Mouse (Mus musculus) myocyte (in vitro differentiated cells): ENCODE data around the gene Inhbc. TPM values are rescaled to one million over a fixed set of nuclear protein-coding genes. Genes with fewer than 3 reads are reported as not detected.

ENCODE experiments used
- H3K27me3 ChIP-seq: one replicate; pipeline ENCODE4 v1.6.1; 2011; ENCODE audit not compliant: control insufficient read depth, insufficient read depth, insufficient read length
- H3K36me3 ChIP-seq: one replicate; pipeline ENCODE4 v1.6.1; 2011; ENCODE audit not compliant: control insufficient read depth, insufficient read depth
- H3K4me2 ChIP-seq: one replicate; pipeline ENCODE4 v1.6.1; 2011; ENCODE audit warnings: low read depth, control low read depth
- H3K4me3 ChIP-seq: one replicate; pipeline ENCODE4 v1.5.1; 2011; ENCODE audit warnings: mild to moderate bottlenecking, control low read depth, moderate library complexity
- H3K79me2 ChIP-seq: one replicate; pipeline ENCODE4 v1.6.1; 2011; ENCODE audit not compliant: control insufficient read depth, insufficient read depth
- H3ac ChIP-seq: one replicate; pipeline ENCODE4 v1.6.1; 2011; ENCODE audit not compliant: control insufficient read depth, insufficient read length
- CEBPB ChIP-seq: IDR thresholded peaks from 2 replicates; pipeline ENCODE4 v1.6.1; 2011; ENCODE audit warnings: mild to moderate bottlenecking, moderate library complexity; ENCODE audit not compliant: poor library complexity, insufficient read depth, severe bottlenecking
- E2F4 ChIP-seq: IDR thresholded peaks from one replicate; pipeline ENCODE4 v1.6.1; 2011; ENCODE audit warnings: mild to moderate bottlenecking, control low read depth, moderate library complexity; ENCODE audit not compliant: insufficient read depth
- MAX ChIP-seq: IDR thresholded peaks from one replicate; pipeline ENCODE4 v1.6.1; 2011; ENCODE audit warnings: low read depth, mild to moderate bottlenecking, control low read depth
- MYOD1 ChIP-seq, 3 experiments: IDR thresholded peaks; one replicate each; pipeline ENCODE4 v1.6.1; 2011; ENCODE audit warnings: control low read depth in 2 of 3, low read depth in 2 of 3, mild to moderate bottlenecking in 2 of 3, moderate library complexity in 1 of 3; ENCODE audit not compliant: insufficient read length in 2 of 3, control insufficient read depth in 1 of 3
- MYOG ChIP-seq, 3 experiments: IDR thresholded peaks; one replicate each; pipeline ENCODE4 v1.6.1; 2011; ENCODE audit warnings: control low read depth in 2 of 3, low read depth in 2 of 3, mild to moderate bottlenecking in 2 of 3; ENCODE audit not compliant: insufficient read length in 2 of 3, control insufficient read depth in 1 of 3, insufficient read depth in 1 of 3
- POLR2A ChIP-seq: IDR thresholded peaks from one replicate; pipeline ENCODE4 v1.6.1; 2011; ENCODE audit warnings: low read depth, mild to moderate bottlenecking, control low read depth, moderate library complexity; ENCODE audit not compliant: insufficient read length
- POLR2AphosphoS2 ChIP-seq: IDR thresholded peaks from one replicate; pipeline ENCODE4 v1.6.1; 2011; ENCODE audit warnings: low read depth, control low read depth; ENCODE audit not compliant: insufficient read length
- REST ChIP-seq: IDR thresholded peaks from one replicate; pipeline ENCODE4 v1.6.1; 2011; ENCODE audit warnings: mild to moderate bottlenecking, control low read depth, moderate library complexity; ENCODE audit not compliant: insufficient read depth, insufficient read length
- SRF ChIP-seq: IDR thresholded peaks from one replicate; pipeline ENCODE4 v1.6.1; 2011; ENCODE audit warnings: low read depth; ENCODE audit not compliant: control insufficient read depth, insufficient read length
- TCF12 ChIP-seq: IDR thresholded peaks from one replicate; pipeline ENCODE4 v1.6.1; 2011; ENCODE audit warnings: mild to moderate bottlenecking, control low read depth; ENCODE audit not compliant: poor library complexity, insufficient read depth, severe bottlenecking
- TCF3 ChIP-seq: IDR thresholded peaks from one replicate; pipeline ENCODE4 v1.6.1; 2011; ENCODE audit warnings: low read depth, control low read depth; ENCODE audit not compliant: insufficient read length
- USF1 ChIP-seq: IDR thresholded peaks from one replicate; pipeline ENCODE4 v1.6.1; 2011; ENCODE audit warnings: low read depth, mild to moderate bottlenecking, control low read depth, moderate library complexity
- polyA plus RNA-seq: library from polyadenylated mRNA; unstranded; fragments of >200 nt; fragmentation: generic; extraction: Trizol; gene quantifications from one replicate; pipeline ENCODE4 v1.2.1, GENCODE M21; 2012; ENCODE audit warnings: missing spikeins

Gene Inhbc
- not detected for polyA plus RNA-seq

GRCm38 (mm10) chr10:127369834-127370820 lies at the start of gene Inhbc:
Inhbc (minus strand) TSS chr10:127370431.
- H3ac ChIP-seq, result no peak within 1 kb of the TSS
- no peaks in the 10 kb centered on the region for H3K36me3 ChIP-seq
- peaks cover 9% of the 10 kb centered on the region for H3K27me3 ChIP-seq
- H3K4me3 ChIP-seq, result no peak within 1 kb of the TSS
- no peak for TF ChIP-seq POLR2A
- H3K4me2 ChIP-seq, result no peak within 1 kb of the TSS
- H3K79me2 ChIP-seq, result no peaks in the 10 kb centered on the region

GRCm38 (mm10) chr10:127414141-127414540 lies 43.9 kb upstream of the Inhbc start:
- Histone ChIP-seq H3K4me2 (no peak overlapping the region), H3K27me3 (no peaks in the 10 kb centered on the region), H3K4me3 (no peak overlapping the region), H3K79me2 (no peaks in the 10 kb centered on the region), H3K36me3 (no peaks in the 10 kb centered on the region), H3ac (no peak overlapping the region)
- no peak for TF ChIP-seq USF1
- no peak for TF ChIP-seq TCF12
- no peak for TF ChIP-seq E2F4
- TF ChIP-seq MAX, result no peak
- no peak for TF ChIP-seq REST
- TF ChIP-seq MYOG (IDR thresholded peaks at IDR 0.05; ENCODE audit: control insufficient read depth in 1 of 3, insufficient read depth in 1 of 3, insufficient read length in 2 of 3, low read depth in 2 of 3), result no peak
- TF ChIP-seq POLR2AphosphoS2, result no peak
- TF ChIP-seq MYOD1 (IDR thresholded peaks at IDR 0.05; ENCODE audit: control insufficient read depth in 1 of 3, insufficient read length in 2 of 3, low read depth in 2 of 3), result no peak
- no peak for TF ChIP-seq CEBPB
- TF ChIP-seq SRF, result no peak
- TF ChIP-seq TCF3, result no peak

- H3K79me2 ChIP-seq, result no peaks in the 10 kb centered on the region
These were observed 43.4 kb upstream of the Inhbc start for GRCm38 (mm10) chr10:127413585-127413984.

GRCm38 (mm10) chr10:127412776-127413175 lies 42.5 kb upstream of the Inhbc start:
- Histone ChIP-seq H3ac (no peak overlapping the region), H3K36me3 (no peaks in the 10 kb centered on the region)
- no peak for TF ChIP-seq TCF12
- no peak for TF ChIP-seq MYOG (IDR thresholded peaks at IDR 0.05; ENCODE audit: control insufficient read depth in 1 of 3, insufficient read depth in 1 of 3, insufficient read length in 2 of 3, low read depth in 2 of 3)
- TF ChIP-seq TCF3, result no peak
- TF ChIP-seq POLR2AphosphoS2, result no peak
- TF ChIP-seq POLR2A, result no peak
- TF ChIP-seq REST, result no peak
- no peak for TF ChIP-seq SRF
- no peak for TF ChIP-seq CEBPB
- no peak for TF ChIP-seq E2F4
- TF ChIP-seq MYOD1 (IDR thresholded peaks at IDR 0.05; ENCODE audit: control insufficient read depth in 1 of 3, insufficient read length in 2 of 3, low read depth in 2 of 3), result no peak
- no peak for TF ChIP-seq USF1
- TF ChIP-seq MAX, result no peak

More at GRCm38 (mm10) chr10:127413585-127413984, 43.4 kb upstream of the Inhbc start:
- no peaks in the 10 kb centered on the region for H3K36me3 ChIP-seq
- no peak overlapping the region for H3ac ChIP-seq
- no peak overlapping the region for H3K4me2 ChIP-seq
- TF ChIP-seq E2F4 (no peak), CEBPB (no peak), POLR2AphosphoS2 (no peak), MAX (no peak), REST (no peak), POLR2A (no peak), MYOG (IDR thresholded peaks at IDR 0.05; ENCODE audit: control insufficient read depth in 1 of 3, insufficient read depth in 1 of 3, insufficient read length in 2 of 3, low read depth in 2 of 3) (no peak), SRF (no peak), USF1 (no peak), TCF3 (no peak)
- H3K27me3 ChIP-seq, result no peaks in the 10 kb centered on the region
- H3K4me3 ChIP-seq, result no peak overlapping the region

GRCm38 (mm10) chr10:127412101-127412500 lies 41.9 kb upstream of the Inhbc start:
- H3K27me3 ChIP-seq, result no peaks in the 10 kb centered on the region
- no peak overlapping the region for H3K4me2 ChIP-seq
- no peak for TF ChIP-seq MAX
- no peak for TF ChIP-seq USF1
- no peak overlapping the region for H3K4me3 ChIP-seq
- H3K79me2 ChIP-seq, result no peaks in the 10 kb centered on the region
- no peaks in the 10 kb centered on the region for H3K36me3 ChIP-seq
- no peak overlapping the region for H3ac ChIP-seq

More at GRCm38 (mm10) chr10:127412776-127413175, 42.5 kb upstream of the Inhbc start:
- Histone ChIP-seq H3K27me3 (no peaks in the 10 kb centered on the region), H3K4me2 (no peak overlapping the region), H3K79me2 (no peaks in the 10 kb centered on the region), H3K4me3 (no peak overlapping the region)
